Mouse (Mus musculus): ENCODE results near the gene Ube2g2. TPM values are rescaled to one million over a fixed set of nuclear protein-coding genes. Genes with fewer than 3 reads are reported as not detected.
A peak's percentile ranks its signal among the peaks of the same experiment; 100 is the strongest.

Gene Ube2g2
- polyA plus RNA-seq, 1 experiment from 2014 or later = 108 TPM

DNA sequence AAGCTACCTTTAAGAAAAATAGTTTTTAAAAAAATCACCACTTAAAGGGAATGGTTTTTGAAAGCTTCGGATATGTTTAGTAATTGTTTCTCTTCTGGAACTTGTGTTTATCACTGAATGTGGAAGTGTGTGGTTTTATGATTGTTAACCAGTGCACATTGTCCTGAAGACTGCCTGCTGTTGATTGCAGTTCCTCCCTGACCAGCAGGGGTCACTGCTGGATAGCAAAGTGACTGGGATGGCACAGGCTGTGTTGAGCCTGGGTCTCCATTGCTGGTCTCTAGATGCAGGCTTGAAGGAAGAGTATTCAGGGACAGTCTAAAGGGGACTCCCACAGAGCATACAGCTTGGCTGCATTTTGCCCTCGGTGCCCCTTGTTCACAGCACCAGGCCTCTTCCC, 5.4 kb downstream of the Ube2g2 start:
- no peak overlapping the region for H3K27ac ChIP-seq (replicated peaks)
- peak; percentile 51 for ATAC-seq (replicated peaks)
- no peak overlapping the region for H3K9ac ChIP-seq (replicated peaks)
- peaks cover 47% of the 10 kb centered on the region for H3K4me1 ChIP-seq
- H3K4me3 ChIP-seq = no peak overlapping the region
- no peaks in the 10 kb centered on the region for H3K9me3 ChIP-seq
- WGBS = 34% methylated on average over 2 of the region's 2 CpGs
- no peaks in the 10 kb centered on the region for H3K27me3 ChIP-seq
- no peak overlapping the region for H3K4me2 ChIP-seq (replicated peaks)
- peaks cover 9% of the 10 kb centered on the region; the same call in 1 of the 2 replicates for H3K36me3 ChIP-seq

DNA sequence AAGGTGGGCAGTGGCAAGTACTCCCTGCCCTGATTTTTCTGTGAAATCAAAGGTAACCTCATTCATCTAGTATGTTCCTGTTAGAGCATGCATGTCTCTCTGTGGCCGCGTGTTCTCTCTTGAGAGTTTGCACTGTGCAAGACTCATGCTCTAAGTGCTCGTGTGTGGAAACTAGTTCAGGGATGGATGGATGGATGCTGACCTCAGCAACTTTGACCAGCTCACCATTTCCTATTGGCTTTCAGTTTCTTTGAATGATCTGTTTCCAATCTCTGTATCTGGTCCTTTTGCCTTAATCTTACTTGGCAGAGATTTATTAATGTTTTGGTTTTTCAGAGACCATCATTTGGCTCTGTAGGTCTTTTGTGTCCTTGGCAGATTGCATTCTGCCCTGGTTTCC, 7.1 kb downstream of the Ube2g2 start:
- Histone ChIP-seq H3K4me3 (no peak overlapping the region), H3K27me3 (no peaks in the 10 kb centered on the region), H3K9me3 (no peaks in the 10 kb centered on the region), H3K36me3 (peaks cover 19% of the 10 kb centered on the region), H3K4me2 (replicated peaks) (no peak overlapping the region), H3K27ac (replicated peaks) (no peak overlapping the region), H3K4me1 (peaks cover 30% of the 10 kb centered on the region), H3K9ac (replicated peaks) (no peak overlapping the region)
- no peak for ATAC-seq (replicated peaks)
- 89% methylated on average over 3 of the region's 3 CpGs for WGBS

DNA sequence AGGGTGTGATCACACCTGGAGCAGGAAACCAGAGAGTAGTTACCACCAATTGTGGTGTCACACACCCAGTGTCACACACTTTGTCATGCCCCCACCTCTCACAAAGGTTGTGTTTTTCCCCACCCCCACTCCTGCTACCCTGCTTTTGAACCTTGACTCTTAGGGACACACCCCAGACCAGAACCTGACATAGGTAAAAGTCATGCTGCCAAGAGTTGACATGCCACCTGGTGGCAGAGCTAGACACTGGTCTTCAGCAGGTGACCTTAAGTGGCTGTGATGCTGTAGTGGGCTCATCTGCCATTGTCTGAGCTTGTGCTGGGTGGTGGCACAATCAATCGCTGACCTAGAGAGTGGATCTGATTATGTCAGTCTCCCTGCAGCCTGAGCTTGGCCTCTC, 7.9 kb downstream of the Ube2g2 start:
- Histone ChIP-seq H3K9ac (replicated peaks) (no peak overlapping the region), H3K27ac (replicated peaks) (peak overlapping the region; percentile 27; the same call in 1 of the 2 replicates), H3K36me3 (peaks cover 20% of the 10 kb centered on the region), H3K4me1 (peaks cover 22% of the 10 kb centered on the region), H3K27me3 (no peaks in the 10 kb centered on the region), H3K9me3 (no peaks in the 10 kb centered on the region), H3K4me2 (replicated peaks) (no peak overlapping the region), H3K4me3 (no peak overlapping the region)
- ATAC-seq (replicated peaks) = no peak
- WGBS = 83% methylated on average over 1 of the region's 1 CpGs

DNA sequence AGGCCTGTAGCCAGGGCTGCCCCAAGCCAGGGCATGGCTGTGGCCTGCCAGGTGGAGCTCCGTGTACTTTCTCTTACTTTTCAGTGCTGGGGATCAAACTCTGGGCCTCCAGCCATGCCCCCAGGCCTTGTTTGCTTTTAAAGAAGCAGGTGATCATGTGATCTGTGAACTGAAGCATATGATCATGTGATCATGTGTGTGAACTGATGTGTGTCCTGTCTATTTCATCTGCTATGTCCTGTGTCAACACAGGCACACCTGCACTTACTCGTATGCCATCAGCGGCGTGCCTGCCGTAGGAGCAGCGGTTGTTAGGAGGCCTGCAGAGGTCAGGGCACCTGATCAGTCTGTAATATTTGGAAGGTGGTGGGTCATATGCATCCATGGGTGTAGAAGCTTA, 11.9 kb downstream of the Ube2g2 start:
- ATAC-seq (replicated peaks) = no peak
- 81% methylated on average over 6 of the region's 6 CpGs for WGBS
- no peak overlapping the region for H3K4me2 ChIP-seq (replicated peaks)
- peaks cover 15% of the 10 kb centered on the region; the same call in 1 of the 2 replicates for H3K4me1 ChIP-seq
- no peak overlapping the region for H3K4me3 ChIP-seq
- peaks cover 35% of the 10 kb centered on the region for H3K36me3 ChIP-seq
- H3K27ac ChIP-seq (replicated peaks) = no peak overlapping the region
- no peak overlapping the region for H3K9ac ChIP-seq (replicated peaks)
- no peaks in the 10 kb centered on the region for H3K27me3 ChIP-seq
- no peaks in the 10 kb centered on the region for H3K9me3 ChIP-seq

DNA sequence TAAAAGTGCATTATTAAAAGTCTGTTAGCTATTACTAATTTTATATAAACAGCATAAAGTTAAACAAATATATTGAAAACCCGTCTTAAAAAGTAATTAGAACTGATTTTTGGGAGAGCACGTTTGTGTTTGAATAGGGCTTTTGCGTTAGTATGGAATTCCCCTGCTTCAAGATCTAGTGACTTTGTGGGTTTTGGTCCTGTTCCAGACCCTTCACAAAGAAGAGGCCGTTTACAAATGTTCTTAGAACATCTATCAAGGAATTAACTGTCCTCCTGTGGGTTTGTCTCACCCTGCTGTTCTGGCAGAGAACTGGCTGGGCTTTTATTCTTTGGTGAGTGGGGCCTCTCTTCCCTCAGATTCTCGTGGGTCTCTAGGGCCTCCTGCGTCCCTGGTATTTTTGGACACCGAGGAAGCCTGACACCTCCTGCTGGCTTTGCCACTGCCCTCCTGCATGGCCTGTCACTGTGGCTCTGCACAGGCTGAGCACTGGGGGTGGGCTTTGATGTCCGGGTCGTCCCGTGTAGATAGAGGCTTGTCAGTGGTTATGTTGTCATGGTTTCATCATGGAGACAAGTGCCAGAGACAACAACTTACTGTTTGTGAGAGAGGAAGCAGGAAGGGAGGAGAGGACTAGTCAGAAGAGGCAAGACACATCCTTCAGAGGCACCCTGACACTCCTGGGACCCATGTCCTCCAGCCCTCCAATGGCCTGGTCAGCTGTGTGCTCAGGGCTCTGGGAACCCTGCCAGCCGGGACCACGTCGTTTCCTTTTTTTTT, 12.6 kb downstream of the Ube2g2 start:
- Histone ChIP-seq H3K4me2 (replicated peaks) (no peak overlapping the region), H3K27ac (replicated peaks) (no peak overlapping the region), H3K4me1 (peaks cover 12% of the 10 kb centered on the region; the same call in 1 of the 2 replicates), H3K36me3 (peaks cover 35% of the 10 kb centered on the region), H3K9ac (replicated peaks) (no peak overlapping the region), H3K9me3 (no peaks in the 10 kb centered on the region), H3K4me3 (no peak overlapping the region), H3K27me3 (no peaks in the 10 kb centered on the region)
- 0 out of 2 replicates have a peak, but pooled peaks have one; percentile 26 for ATAC-seq (replicated peaks)
- 54% methylated on average over 13 of the region's 13 CpGs for WGBS

DNA sequence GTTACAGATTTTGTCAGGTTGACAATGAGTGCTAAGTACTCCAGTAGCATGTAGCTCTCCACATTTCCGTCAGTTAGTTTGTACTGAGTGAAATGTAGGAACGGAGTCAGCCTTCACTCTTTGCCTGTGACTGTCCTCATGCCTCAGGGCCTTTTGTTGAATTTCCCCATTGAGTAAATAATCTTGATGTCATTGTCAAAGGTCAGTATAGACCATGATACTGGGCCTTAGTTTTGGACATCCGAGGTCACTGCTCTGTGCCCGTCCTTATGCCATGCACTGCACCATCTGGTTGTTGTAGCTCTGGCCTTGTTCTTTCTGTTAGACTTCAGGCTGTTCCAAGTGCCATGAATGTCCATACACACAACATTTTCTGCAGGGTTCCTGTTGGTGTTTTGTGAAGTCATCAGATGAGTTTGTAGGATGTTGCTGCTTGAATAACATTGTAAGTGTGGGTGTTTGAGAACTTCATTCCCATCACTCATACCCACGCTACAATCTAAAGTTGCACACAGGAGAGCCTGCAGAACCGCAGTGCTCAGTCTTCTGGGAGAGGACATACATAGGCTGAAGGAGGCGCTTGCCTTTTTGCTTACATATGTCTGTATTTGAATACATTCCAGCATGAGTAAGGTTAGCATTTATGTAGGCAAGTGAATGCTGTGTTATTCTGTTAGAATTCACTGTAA, 14.3 kb downstream of the Ube2g2 start:
- H3K4me2 ChIP-seq (replicated peaks) = no peak overlapping the region
- H3K27me3 ChIP-seq = no peaks in the 10 kb centered on the region
- no peak overlapping the region for H3K27ac ChIP-seq (replicated peaks)
- ATAC-seq (replicated peaks) = no peak
- no peaks in the 10 kb centered on the region for H3K9me3 ChIP-seq
- no peak overlapping the region for H3K9ac ChIP-seq (replicated peaks)
- H3K4me3 ChIP-seq = no peak overlapping the region
- peaks cover 36% of the 10 kb centered on the region for H3K36me3 ChIP-seq
- H3K4me1 ChIP-seq = peaks cover 5% of the 10 kb centered on the region; the same call in 1 of the 2 replicates
- 92% methylated on average over 7 of the region's 7 CpGs for WGBS

DNA sequence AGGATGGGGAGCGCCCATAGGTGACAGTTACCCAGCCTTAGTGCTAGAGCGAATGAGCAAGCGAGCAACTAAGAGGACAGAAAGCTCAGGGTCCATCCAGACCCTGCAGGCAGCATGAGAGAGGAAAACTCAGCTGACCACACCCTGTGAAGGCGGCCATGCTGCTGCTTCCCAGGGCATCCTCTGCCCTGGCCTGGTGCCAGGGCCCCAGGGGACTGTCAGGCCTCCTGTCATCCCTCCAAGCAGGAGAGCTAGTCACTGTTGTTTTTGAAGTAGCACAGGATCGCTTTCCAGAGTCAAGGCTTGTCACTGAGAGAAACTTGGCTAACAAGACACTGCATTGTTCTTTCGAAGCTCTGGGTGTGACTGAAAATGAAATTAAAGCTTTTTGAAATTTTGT, 16.9 kb downstream of the Ube2g2 start:
- no peak overlapping the region for H3K4me3 ChIP-seq
- no peak overlapping the region for H3K9ac ChIP-seq (replicated peaks)
- H3K27ac ChIP-seq (replicated peaks) = no peak overlapping the region
- WGBS = 79% methylated on average over 6 of the region's 6 CpGs
- H3K27me3 ChIP-seq = no peaks in the 10 kb centered on the region
- no peaks in the 10 kb centered on the region for H3K9me3 ChIP-seq
- no peak for ATAC-seq (replicated peaks)
- H3K4me2 ChIP-seq (replicated peaks) = no peak overlapping the region
- H3K4me1 ChIP-seq = peaks cover 5% of the 10 kb centered on the region; the same call in 1 of the 2 replicates
- H3K36me3 ChIP-seq = peaks cover 44% of the 10 kb centered on the region

DNA sequence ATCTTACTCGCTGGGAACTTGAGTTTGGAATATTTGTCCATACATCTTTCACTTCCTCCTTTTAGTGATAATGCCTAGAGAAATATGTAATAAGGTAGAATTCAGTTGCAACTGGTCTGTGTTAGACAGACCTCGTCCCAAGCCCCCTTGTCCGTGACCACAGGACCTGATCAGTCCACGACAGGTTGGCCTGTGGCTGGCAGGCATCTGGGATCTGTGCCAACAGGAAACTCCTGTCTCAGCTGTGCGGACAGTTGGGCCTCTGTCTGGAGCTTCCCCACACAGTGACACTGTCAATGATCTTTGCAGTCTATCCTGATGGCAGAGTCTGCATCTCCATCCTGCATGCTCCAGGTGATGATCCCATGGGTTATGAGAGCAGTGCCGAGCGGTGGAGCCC, 21.1 kb downstream of the Ube2g2 start:
- Histone ChIP-seq H3K27me3 (no peaks in the 10 kb centered on the region), H3K9ac (replicated peaks) (no peak overlapping the region), H3K4me1 (peaks cover 5% of the 10 kb centered on the region; the same call in 1 of the 2 replicates), H3K4me2 (replicated peaks) (no peak overlapping the region), H3K36me3 (peaks cover 46% of the 10 kb centered on the region), H3K4me3 (no peak overlapping the region), H3K27ac (replicated peaks) (no peak overlapping the region), H3K9me3 (no peaks in the 10 kb centered on the region)
- no peak for ATAC-seq (replicated peaks)
- 84% methylated on average over 7 of the region's 7 CpGs for WGBS

DNA sequence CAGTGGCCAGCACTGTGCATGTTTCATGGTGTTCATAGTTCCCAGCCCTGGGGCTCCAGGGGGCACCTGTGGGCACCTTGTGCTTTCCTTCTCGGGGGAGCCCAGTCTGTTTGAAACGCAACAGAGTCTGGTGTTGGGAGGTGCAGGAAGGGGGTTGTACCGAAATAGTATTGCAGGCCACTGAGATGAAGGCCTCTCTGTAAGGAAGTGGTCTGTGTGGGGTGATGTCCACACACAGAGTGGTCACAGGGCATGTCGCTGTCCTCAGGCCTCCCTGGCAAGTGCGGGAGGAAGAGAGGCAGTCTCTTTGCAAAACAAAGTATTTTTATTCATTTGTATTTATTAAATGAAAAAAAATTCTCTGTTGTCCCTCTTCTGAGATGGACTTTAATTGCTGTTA, 23.5 kb downstream of the Ube2g2 start:
- H3K4me2 ChIP-seq (replicated peaks) = no peak overlapping the region
- H3K9ac ChIP-seq (replicated peaks) = no peak overlapping the region
- no peak overlapping the region for H3K27ac ChIP-seq (replicated peaks)
- H3K27me3 ChIP-seq = no peaks in the 10 kb centered on the region
- 93% methylated on average over 5 of the region's 5 CpGs for WGBS
- H3K9me3 ChIP-seq = no peaks in the 10 kb centered on the region
- H3K4me3 ChIP-seq = no peak overlapping the region
- no peak for ATAC-seq (replicated peaks)
- H3K36me3 ChIP-seq = peaks cover 46% of the 10 kb centered on the region
- no peaks in the 10 kb centered on the region for H3K4me1 ChIP-seq

DNA sequence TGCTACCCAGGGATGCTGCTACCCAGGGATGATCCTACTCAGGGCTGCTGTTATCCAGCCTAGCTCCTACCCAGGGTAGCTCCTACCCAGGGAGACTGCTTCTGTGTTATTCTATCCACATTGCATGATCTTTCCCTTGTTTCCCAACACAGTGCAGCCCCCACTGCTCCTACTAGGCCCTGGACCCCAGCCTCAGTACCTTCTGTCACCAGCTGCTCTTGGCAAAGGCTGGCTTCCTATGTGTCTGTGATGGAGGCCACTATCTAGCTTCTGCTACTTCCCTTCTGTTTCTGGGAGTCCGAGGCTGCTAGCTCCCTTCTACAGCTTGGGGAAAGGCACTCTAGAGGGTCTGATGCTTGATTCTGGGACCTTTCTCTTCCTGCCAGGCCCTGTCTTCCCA, 25.4 kb downstream of the Ube2g2 start:
- no peak overlapping the region; the same call in 1 of the 2 replicates for H3K27ac ChIP-seq (replicated peaks)
- H3K4me2 ChIP-seq (replicated peaks) = no peak overlapping the region
- H3K9ac ChIP-seq (replicated peaks) = no peak overlapping the region
- peak; percentile 45 for ATAC-seq (replicated peaks)
- 76% methylated on average over 1 of the region's 1 CpGs for WGBS
- H3K9me3 ChIP-seq = no peaks in the 10 kb centered on the region
- H3K4me3 ChIP-seq = no peak overlapping the region
- no peaks in the 10 kb centered on the region for H3K27me3 ChIP-seq
- peaks cover 31% of the 10 kb centered on the region for H3K36me3 ChIP-seq
- H3K4me1 ChIP-seq = no peaks in the 10 kb centered on the region

DNA sequence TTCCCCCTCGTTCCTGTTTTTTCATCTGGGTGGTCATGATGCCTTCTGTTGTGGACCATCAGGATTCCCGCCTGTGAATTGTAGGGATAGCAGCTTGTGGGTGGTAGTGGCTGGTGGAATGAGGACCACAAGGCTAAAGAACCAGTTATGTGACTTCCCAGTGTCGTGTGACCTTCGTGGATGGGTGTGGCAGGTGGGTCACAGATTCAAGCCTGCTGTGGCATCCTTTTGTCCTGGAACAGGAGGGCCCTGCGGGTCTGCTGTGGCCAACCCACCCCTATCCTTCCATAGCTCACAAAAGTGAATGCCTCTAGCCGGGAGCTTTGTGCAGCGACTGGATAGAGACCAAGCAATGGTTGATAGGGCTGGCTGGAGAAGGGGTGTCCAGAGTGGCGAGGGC, 25.8 kb downstream of the Ube2g2 start:
- no peak for ATAC-seq (replicated peaks)
- H3K9ac ChIP-seq (replicated peaks) = no peak overlapping the region
- H3K4me3 ChIP-seq = no peak overlapping the region
- no peaks in the 10 kb centered on the region for H3K4me1 ChIP-seq
- no peaks in the 10 kb centered on the region for H3K27me3 ChIP-seq
- peaks cover 30% of the 10 kb centered on the region for H3K36me3 ChIP-seq
- no peaks in the 10 kb centered on the region for H3K9me3 ChIP-seq
- 88% methylated on average over 8 of the region's 8 CpGs for WGBS
- no peak overlapping the region; the same call in 1 of the 2 replicates for H3K27ac ChIP-seq (replicated peaks)
- H3K4me2 ChIP-seq (replicated peaks) = no peak overlapping the region

DNA sequence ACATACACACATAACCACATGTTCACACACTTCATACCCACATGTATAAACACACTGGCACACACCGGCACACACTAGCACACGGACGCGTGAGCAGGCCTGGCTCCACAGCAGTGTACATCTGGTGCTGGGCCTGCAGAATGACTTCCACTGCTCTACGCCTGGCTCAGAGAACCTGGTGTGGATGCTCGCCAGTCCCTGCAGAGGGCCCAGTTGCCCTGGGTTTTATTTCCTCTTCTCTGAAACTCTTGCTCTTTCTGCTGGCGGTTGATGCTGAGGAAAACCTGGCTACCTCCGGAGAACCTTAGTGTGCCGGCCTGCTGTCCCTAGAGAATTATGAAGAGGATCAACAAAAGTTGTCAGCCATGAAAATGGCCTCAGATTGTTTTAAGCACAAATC, 30.0 kb downstream of the Ube2g2 start:
- no peak overlapping the region for H3K4me3 ChIP-seq
- WGBS = 86% methylated on average over 9 of the region's 9 CpGs
- H3K4me2 ChIP-seq (replicated peaks) = no peak overlapping the region
- ATAC-seq (replicated peaks) = no peak
- no peak overlapping the region for H3K27ac ChIP-seq (replicated peaks)
- H3K36me3 ChIP-seq = no peaks in the 10 kb centered on the region
- H3K27me3 ChIP-seq = no peaks in the 10 kb centered on the region
- H3K4me1 ChIP-seq = no peaks in the 10 kb centered on the region
- H3K9ac ChIP-seq (replicated peaks) = no peak overlapping the region
- H3K9me3 ChIP-seq = no peaks in the 10 kb centered on the region

All from forebrain, embryonic 15.5 days (tissue).